Mouse (Mus musculus): Measurements from ENCODE around the gene Arhgap44. TPM values are rescaled to one million over a fixed set of nuclear protein-coding genes. Genes with fewer than 3 reads are reported as not detected.

Gene Arhgap44
- polyA plus RNA-seq, 1 experiment from 2014 or later = 16.9 TPM

GRCm38 (mm10) chr11:65133661-65134060 is 29.1 kb downstream of the Arhgap44 start:
- no peak overlapping the region for H3K27ac ChIP-seq
- H3K9ac ChIP-seq = no peak overlapping the region
- H3K4me3 ChIP-seq = no peak overlapping the region
- H3K36me3 ChIP-seq (replicated peaks) = no peaks in the 10 kb centered on the region; the same call in 1 of the 2 replicates
- no peaks in the 10 kb centered on the region for H3K9me3 ChIP-seq
- H3K27me3 ChIP-seq (replicated peaks) = no peaks in the 10 kb centered on the region
- no peak for ATAC-seq (replicated peaks)
- H3K4me1 ChIP-seq = no peaks in the 10 kb centered on the region
- WGBS = 88% methylated on average over 4 of the region's 4 CpGs
- no peak overlapping the region for H3K4me2 ChIP-seq

- 83% methylated on average over 4 of the region's 4 CpGs for WGBS
- ATAC-seq (replicated peaks) = no peak
- no peak overlapping the region for H3K9ac ChIP-seq
- no peaks in the 10 kb centered on the region; the same call in 1 of the 2 replicates for H3K36me3 ChIP-seq (replicated peaks)
- no peak overlapping the region for H3K4me3 ChIP-seq
- peaks cover 3% of the 10 kb centered on the region; the same call in 1 of the 2 replicates for H3K9me3 ChIP-seq
- H3K4me2 ChIP-seq = no peak overlapping the region
- H3K27me3 ChIP-seq (replicated peaks) = no peaks in the 10 kb centered on the region
- no peak overlapping the region for H3K27ac ChIP-seq
- H3K4me1 ChIP-seq = peaks cover 21% of the 10 kb centered on the region
These were observed 33.7 kb downstream of the Arhgap44 start for GRCm38 (mm10) chr11:65129110-65129509.

GRCm38 (mm10) chr11:65128666-65129065 is 34.1 kb downstream of the Arhgap44 start:
- H3K4me1 ChIP-seq = peaks cover 21% of the 10 kb centered on the region
- no peaks in the 10 kb centered on the region; the same call in 1 of the 2 replicates for H3K36me3 ChIP-seq (replicated peaks)
- peaks cover 4% of the 10 kb centered on the region; the same call in 1 of the 2 replicates for H3K9me3 ChIP-seq
- no peak overlapping the region for H3K4me2 ChIP-seq
- H3K27ac ChIP-seq = no peak overlapping the region
- 90% methylated on average over 4 of the region's 4 CpGs for WGBS
- no peak for ATAC-seq (replicated peaks)
- H3K9ac ChIP-seq = no peak overlapping the region
- H3K4me3 ChIP-seq = no peak overlapping the region
- H3K27me3 ChIP-seq (replicated peaks) = no peaks in the 10 kb centered on the region

- H3K4me2 ChIP-seq = no peak overlapping the region
- 51% methylated on average over 9 of the region's 9 CpGs for WGBS
These were observed 36.2 kb downstream of the Arhgap44 start for GRCm38 (mm10) chr11:65126566-65126965.

GRCm38 (mm10) chr11:65124913-65125418 is 37.8 kb downstream of the Arhgap44 start:
- Histone ChIP-seq H3K27ac (0 out of 2 replicates have a peak overlapping the region, but pooled peaks have one; percentile 14), H3K9me3 (peaks cover 4% of the 10 kb centered on the region; the same call in 1 of the 2 replicates), H3K9ac (no peak overlapping the region), H3K4me1 (peaks cover 21% of the 10 kb centered on the region), H3K4me2 (0 out of 2 replicates have a peak overlapping the region, but pooled peaks have one; percentile 4), H3K27me3 (replicated peaks) (no peaks in the 10 kb centered on the region), H3K36me3 (replicated peaks) (no peaks in the 10 kb centered on the region), H3K4me3 (no peak overlapping the region)
- ATAC-seq (replicated peaks) = peak; percentile 93
- WGBS = 54% methylated on average over 8 of the region's 8 CpGs

More at GRCm38 (mm10) chr11:65126566-65126965, 36.2 kb downstream of the Arhgap44 start:
- H3K4me3 ChIP-seq = no peak overlapping the region
- H3K27ac ChIP-seq = no peak overlapping the region
- H3K27me3 ChIP-seq (replicated peaks) = no peaks in the 10 kb centered on the region
- H3K4me1 ChIP-seq = peaks cover 21% of the 10 kb centered on the region
- peaks cover 4% of the 10 kb centered on the region; the same call in 1 of the 2 replicates for H3K9me3 ChIP-seq
- H3K36me3 ChIP-seq (replicated peaks) = no peaks in the 10 kb centered on the region; the same call in 1 of the 2 replicates
- no peak overlapping the region for H3K9ac ChIP-seq
- no peak for ATAC-seq (replicated peaks)

GRCm38 (mm10) chr11:65120276-65120675 is 42.5 kb downstream of the Arhgap44 start:
- WGBS = 77% methylated on average over 4 of the region's 4 CpGs
- Histone ChIP-seq H3K4me1 (peaks cover 6% of the 10 kb centered on the region), H3K4me2 (no peak overlapping the region), H3K9ac (no peak overlapping the region), H3K36me3 (replicated peaks) (no peaks in the 10 kb centered on the region), H3K27me3 (replicated peaks) (no peaks in the 10 kb centered on the region), H3K27ac (no peak overlapping the region), H3K9me3 (peaks cover 4% of the 10 kb centered on the region; the same call in 1 of the 2 replicates), H3K4me3 (no peak overlapping the region)
- no peak for ATAC-seq (replicated peaks)

- 88% methylated on average over 6 of the region's 6 CpGs for WGBS
- no peak for ATAC-seq (replicated peaks)
- Histone ChIP-seq H3K4me3 (no peak overlapping the region), H3K9ac (no peak overlapping the region), H3K27ac (no peak overlapping the region), H3K4me1 (peaks cover 13% of the 10 kb centered on the region), H3K9me3 (no peaks in the 10 kb centered on the region), H3K4me2 (no peak overlapping the region), H3K36me3 (replicated peaks) (no peaks in the 10 kb centered on the region), H3K27me3 (replicated peaks) (no peaks in the 10 kb centered on the region)
These were observed 47.0 kb downstream of the Arhgap44 start for GRCm38 (mm10) chr11:65115811-65116210.

- H3K27me3 ChIP-seq (replicated peaks) = no peaks in the 10 kb centered on the region
- ATAC-seq (replicated peaks) = no peak
- peaks cover 24% of the 10 kb centered on the region for H3K4me1 ChIP-seq
- no peak overlapping the region for H3K9ac ChIP-seq
- H3K27ac ChIP-seq = no peak overlapping the region
- no peak overlapping the region for H3K4me3 ChIP-seq
- H3K36me3 ChIP-seq (replicated peaks) = no peaks in the 10 kb centered on the region
- no peaks in the 10 kb centered on the region for H3K9me3 ChIP-seq
- H3K4me2 ChIP-seq = no peak overlapping the region
- 49% methylated on average over 4 of the region's 4 CpGs for WGBS
These were observed 50.7 kb downstream of the Arhgap44 start for GRCm38 (mm10) chr11:65112086-65112485.

GRCm38 (mm10) chr11:65111651-65112050 is 51.1 kb downstream of the Arhgap44 start:
- no peak overlapping the region for H3K9ac ChIP-seq
- H3K9me3 ChIP-seq = no peaks in the 10 kb centered on the region
- H3K36me3 ChIP-seq (replicated peaks) = no peaks in the 10 kb centered on the region
- ATAC-seq (replicated peaks) = no peak
- H3K4me1 ChIP-seq = peaks cover 24% of the 10 kb centered on the region
- H3K4me2 ChIP-seq = no peak overlapping the region
- H3K27me3 ChIP-seq (replicated peaks) = no peaks in the 10 kb centered on the region
- H3K4me3 ChIP-seq = no peak overlapping the region
- 55% methylated on average over 5 of the region's 5 CpGs for WGBS
- H3K27ac ChIP-seq = no peak overlapping the region

- peaks cover 24% of the 10 kb centered on the region for H3K4me1 ChIP-seq
- no peaks in the 10 kb centered on the region for H3K36me3 ChIP-seq (replicated peaks)
- no peak overlapping the region for H3K4me3 ChIP-seq
- no peaks in the 10 kb centered on the region for H3K27me3 ChIP-seq (replicated peaks)
- H3K27ac ChIP-seq = peak overlapping the region; percentile 26; the same call in 1 of the 2 replicates
- no peak overlapping the region for H3K4me2 ChIP-seq
- no peaks in the 10 kb centered on the region for H3K9me3 ChIP-seq
- H3K9ac ChIP-seq = no peak overlapping the region
- 34% methylated on average over 10 of the region's 10 CpGs for WGBS
- ATAC-seq (replicated peaks) = no peak; the same call in 1 of the 2 replicates
These were observed 52.7 kb downstream of the Arhgap44 start for GRCm38 (mm10) chr11:65110058-65110457.

- no peak overlapping the region for H3K4me3 ChIP-seq
- peak; percentile 71 for ATAC-seq (replicated peaks)
- peaks cover 24% of the 10 kb centered on the region for H3K4me1 ChIP-seq
- WGBS = 56% methylated on average over 5 of the region's 5 CpGs
- H3K27ac ChIP-seq = peak overlapping the region; percentile 43; the same call in 1 of the 2 replicates
- no peak overlapping the region for H3K4me2 ChIP-seq
- H3K9ac ChIP-seq = no peak overlapping the region
- H3K9me3 ChIP-seq = no peaks in the 10 kb centered on the region
- H3K36me3 ChIP-seq (replicated peaks) = no peaks in the 10 kb centered on the region
- H3K27me3 ChIP-seq (replicated peaks) = no peaks in the 10 kb centered on the region
These were observed 55.0 kb downstream of the Arhgap44 start for GRCm38 (mm10) chr11:65107734-65108171.

GRCm38 (mm10) chr11:65107151-65107550 is 55.6 kb downstream of the Arhgap44 start:
- Histone ChIP-seq H3K27me3 (replicated peaks) (no peaks in the 10 kb centered on the region), H3K4me3 (no peak overlapping the region), H3K27ac (no peak overlapping the region), H3K4me1 (peaks cover 21% of the 10 kb centered on the region), H3K9ac (no peak overlapping the region), H3K36me3 (replicated peaks) (no peaks in the 10 kb centered on the region), H3K9me3 (no peaks in the 10 kb centered on the region), H3K4me2 (no peak overlapping the region)
- no peak for ATAC-seq (replicated peaks)
- WGBS = 69% methylated on average over 4 of the region's 4 CpGs

- H3K27me3 ChIP-seq (replicated peaks) = no peaks in the 10 kb centered on the region
- ATAC-seq (replicated peaks) = no peak
- H3K4me2 ChIP-seq = no peak overlapping the region
- H3K4me1 ChIP-seq = 0 out of 2 replicates have a peak, but pooled peaks cover 4% of the 10 kb centered on the region
- 97% methylated on average over 3 of the region's 3 CpGs for WGBS
- H3K36me3 ChIP-seq (replicated peaks) = no peaks in the 10 kb centered on the region
- H3K9me3 ChIP-seq = no peaks in the 10 kb centered on the region
- no peak overlapping the region for H3K27ac ChIP-seq
- H3K4me3 ChIP-seq = no peak overlapping the region
- H3K9ac ChIP-seq = no peak overlapping the region
These were observed 58.7 kb downstream of the Arhgap44 start for GRCm38 (mm10) chr11:65104076-65104475.
